Mouse (Mus musculus) small intestine, adult 2 months (tissue): Measurements from ENCODE around the gene Fam126a.

Experiments used
- CTCF ChIP-seq: fragments of 200-500 bp; IDR thresholded peaks from 2 replicates; pipeline ENCODE4 v1.5.1; 2012; ENCODE audit warnings: low read depth, mild to moderate bottlenecking, control low read depth, inconsistent platforms, low read length, moderate library complexity, mixed read lengths; ENCODE audit not compliant: insufficient replicate concordance, insufficient read length; ENCODE audit errors: extremely low read depth
- POLR2A ChIP-seq: fragments of 200-500 bp; IDR thresholded peaks from 2 replicates; pipeline ENCODE4 v1.6.1; 2012; ENCODE audit warnings: low read depth, mild to moderate bottlenecking, control low read depth, inconsistent platforms, low read length, moderate library complexity

DNA sequence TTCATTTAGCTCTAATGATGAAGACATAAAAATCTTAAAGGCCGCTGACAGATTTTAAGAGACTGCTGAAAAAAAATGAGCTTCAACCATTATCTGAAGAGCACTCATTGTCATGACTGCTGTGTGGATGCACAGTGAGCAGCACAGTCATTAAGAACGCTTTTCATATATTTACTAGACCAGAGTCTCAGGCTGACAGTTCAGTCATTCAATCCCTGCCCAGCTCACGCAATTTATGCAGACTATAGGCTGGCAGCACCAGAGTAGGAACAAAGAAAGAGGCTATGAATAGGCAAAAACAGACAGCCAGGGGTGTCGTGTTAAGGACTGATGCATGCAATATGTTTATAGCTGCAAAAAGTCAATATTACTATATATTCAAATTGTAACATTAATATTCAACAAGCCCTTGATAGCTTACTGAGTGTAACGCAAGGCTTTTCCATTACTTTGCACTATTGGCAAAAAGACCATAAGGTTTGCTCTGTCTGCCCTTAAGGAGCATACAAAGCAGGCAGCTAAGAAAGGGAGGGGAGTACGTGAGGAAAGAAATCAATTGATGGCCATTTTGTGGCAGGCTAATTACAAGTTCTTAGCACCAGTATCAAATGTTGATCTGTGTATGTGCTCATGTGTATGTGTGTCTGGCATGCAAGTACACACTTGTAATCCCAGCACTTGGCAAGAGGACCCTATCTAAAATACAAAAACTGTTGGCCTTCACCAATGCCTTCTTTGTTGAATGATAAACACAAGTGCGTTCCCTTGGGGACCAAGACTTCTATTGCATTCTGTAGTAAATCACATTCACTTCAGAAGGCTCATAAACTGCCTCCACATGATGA, 10.9 kb downstream of the Fam126a start:
- no peak for TF ChIP-seq CTCF
- no peak for TF ChIP-seq POLR2A
